Mouse (Mus musculus): Measurements from ENCODE around the gene Slc2a13.

- TF ChIP-seq CTCF (IDR thresholded peaks at IDR 0.05; ENCODE audit: low read depth), result no peak
- no peak for TF ChIP-seq EP300 (IDR thresholded peaks at IDR 0.05; ENCODE audit: low read depth)
Observed at GRCm38 (mm10) chr15:91565025-91565605, 7.9 kb downstream of the Slc2a13 start.
